Mouse (Mus musculus) frontal cortex, postnatal 36 days (tissue): ENCODE measurements around the gene Msmb.
"Not testable (repeated sequence)": the region's sequence is repeated elsewhere in the genome, so short reads cannot be mapped to it uniquely, and the experiment has no call there.

ENCODE experiments used
- DNase-seq, 2 experiments: peaks; one replicate each; pipeline ENCODE4 v3.0.0; 2022; ENCODE audit warnings: low spot score in 2 of 2

The Msmb gene

GRCm38 (mm10) chr14:32175310-32175709 lies 33.5 kb downstream of the Msmb start:
- DNase-seq: no peak

- not testable (repeated sequence) for DNase-seq
Measured at GRCm38 (mm10) chr14:32176590-32176989, 34.8 kb downstream of the Msmb start.

GRCm38 (mm10) chr14:32179393-32180195 lies 37.8 kb downstream of the Msmb start:
- no peak for DNase-seq

- no peak for DNase-seq
Measured at GRCm38 (mm10) chr14:32180861-32181260, 39.0 kb downstream of the Msmb start.

- no peak for DNase-seq
Measured at GRCm38 (mm10) chr14:32183846-32184245, 42.0 kb downstream of the Msmb start.

- no peak for DNase-seq
Measured at GRCm38 (mm10) chr14:32190627-32191391, 49.0 kb downstream of the Msmb start.

GRCm38 (mm10) chr14:32191926-32192325 lies 50.1 kb downstream of the Msmb start:
- DNase-seq: no peak

- peak in 1 of 2 experiments; percentile 31 for DNase-seq
Measured at GRCm38 (mm10) chr14:32192437-32192836, 50.6 kb downstream of the Msmb start.

- not testable (repeated sequence) for DNase-seq
Measured at GRCm38 (mm10) chr14:32193557-32193956, 51.7 kb downstream of the Msmb start.

- DNase-seq: no peak
Measured at GRCm38 (mm10) chr14:32201354-32201753, 59.5 kb downstream of the Msmb start.

GRCm38 (mm10) chr14:32201791-32202451 lies 60.1 kb downstream of the Msmb start, which contains the start of the genes Timm23 and Parg:
Gene Timm23, minus strand, starts transcription at chr14:32201898.
Gene Parg, plus strand, starts transcription at chr14:32201949.
- DNase-seq: peak; percentile 89 to 92
